Mouse (Mus musculus): ENCODE measurements around the gene Neu2.

GRCm38 (mm10) chr1:87625254-87626025 is 115.8 kb downstream of the Neu2 start:
- TF ChIP-seq POLR2A (IDR thresholded peaks at IDR 0.05; ENCODE audit: borderline replicate concordance, insufficient read depth, low read length) (no peak), CTCF (IDR thresholded peaks at IDR 0.05; ENCODE audit: borderline replicate concordance, insufficient read depth, low read depth, low read length) (no peak)
